Mouse (Mus musculus) natural killer cell, adult 2 months (primary cell): ENCODE measurements around the gene Dnttip1.
"Not testable (repeated sequence)": the region's sequence is repeated elsewhere in the genome, so short reads cannot be mapped to it uniquely, and the experiment has no call there.

Experiments used
- DNase-seq, 2 experiments: peaks; one replicate each; pipeline ENCODE4 v3.0.0; 2022; ENCODE audit warnings: low spot score in 2 of 2

Gene Dnttip1

DNA sequence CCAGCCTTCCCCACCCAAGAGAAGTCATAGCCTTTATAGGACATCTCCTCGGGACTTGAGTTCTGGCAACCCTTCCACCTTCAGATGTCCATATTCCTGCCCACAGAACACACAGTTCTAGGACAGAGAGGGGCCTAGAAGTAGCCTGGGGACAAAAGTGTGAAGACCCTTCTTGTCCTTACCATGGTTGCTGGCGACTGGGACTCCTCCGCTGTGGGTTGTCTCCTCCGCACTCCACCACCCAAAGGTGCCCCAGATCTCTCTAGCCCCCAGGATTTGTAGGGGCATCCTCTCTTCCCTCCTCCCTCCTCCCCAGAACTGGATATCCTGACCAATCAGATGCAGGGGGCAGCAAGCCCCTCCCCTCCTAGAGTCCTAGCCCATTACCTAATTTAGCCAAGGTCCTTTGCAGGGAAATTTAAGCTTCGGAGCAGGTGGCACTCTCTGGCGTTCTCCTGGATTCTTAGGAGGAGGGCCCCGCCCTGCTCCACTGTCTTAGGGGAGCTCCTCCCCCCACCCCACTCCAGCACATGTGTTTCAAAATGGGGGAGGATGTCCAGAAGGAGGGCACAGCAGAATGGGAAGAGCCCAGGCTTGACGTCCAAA, 33.8 kb downstream of the Dnttip1 start, which contains the start of gene Tnnc2:
Gene Tnnc2 (minus strand): TSS at position 487 of the 606 bp plus-strand sequence.
- no peak for DNase-seq

DNA sequence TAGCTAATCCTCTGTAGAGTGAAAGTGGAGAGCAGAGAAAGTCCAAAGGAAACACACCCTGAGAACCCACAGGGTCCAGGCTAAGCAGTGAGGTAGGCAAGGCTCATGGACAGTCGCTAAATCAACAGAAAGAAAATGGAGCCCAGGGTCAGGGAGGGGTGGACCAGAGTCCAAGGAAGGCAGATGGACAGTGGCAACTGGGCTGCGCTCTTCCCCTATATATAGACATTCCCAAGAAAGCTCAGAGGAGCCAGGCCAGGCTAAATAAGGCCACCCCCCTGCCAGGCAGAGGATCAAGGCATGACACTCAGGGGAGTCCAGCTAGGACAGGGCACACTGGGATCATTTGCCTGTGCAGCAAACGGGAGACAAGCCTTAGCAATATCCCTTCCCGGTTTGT, 36.1 kb downstream of the Dnttip1 start:
- no peak for DNase-seq

DNA sequence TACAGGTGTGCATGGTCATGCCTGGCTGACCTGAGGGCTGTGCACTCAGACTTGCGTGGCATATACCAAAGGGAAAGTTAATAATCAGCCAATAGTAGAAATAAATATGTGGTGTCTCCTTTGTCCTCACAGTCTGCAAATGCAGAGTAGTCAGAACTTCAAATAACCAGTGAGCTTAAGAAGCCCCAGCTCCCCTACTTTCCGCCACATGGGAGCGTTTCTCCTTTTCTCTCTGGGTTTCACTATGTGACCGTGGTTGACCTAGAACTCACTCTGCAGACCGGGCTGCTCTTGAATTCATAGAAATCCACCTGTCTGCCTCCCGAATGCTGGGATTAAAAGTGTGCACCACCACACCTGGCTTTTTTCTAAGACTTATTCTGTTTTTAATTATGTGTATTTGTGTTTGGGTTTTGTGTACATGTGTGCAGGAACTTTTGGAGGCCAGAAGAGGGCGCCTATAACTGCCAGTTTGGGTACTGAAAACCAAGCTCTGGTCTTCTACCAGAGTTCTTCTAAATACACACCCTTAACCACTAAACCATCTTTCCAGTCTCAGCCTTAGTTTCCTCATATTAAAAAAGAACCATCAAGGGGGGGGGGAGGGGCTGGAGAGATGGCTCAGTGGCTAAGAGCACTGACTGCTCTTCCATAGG, 38.3 kb downstream of the Dnttip1 start:
- no peak for DNase-seq

DNA sequence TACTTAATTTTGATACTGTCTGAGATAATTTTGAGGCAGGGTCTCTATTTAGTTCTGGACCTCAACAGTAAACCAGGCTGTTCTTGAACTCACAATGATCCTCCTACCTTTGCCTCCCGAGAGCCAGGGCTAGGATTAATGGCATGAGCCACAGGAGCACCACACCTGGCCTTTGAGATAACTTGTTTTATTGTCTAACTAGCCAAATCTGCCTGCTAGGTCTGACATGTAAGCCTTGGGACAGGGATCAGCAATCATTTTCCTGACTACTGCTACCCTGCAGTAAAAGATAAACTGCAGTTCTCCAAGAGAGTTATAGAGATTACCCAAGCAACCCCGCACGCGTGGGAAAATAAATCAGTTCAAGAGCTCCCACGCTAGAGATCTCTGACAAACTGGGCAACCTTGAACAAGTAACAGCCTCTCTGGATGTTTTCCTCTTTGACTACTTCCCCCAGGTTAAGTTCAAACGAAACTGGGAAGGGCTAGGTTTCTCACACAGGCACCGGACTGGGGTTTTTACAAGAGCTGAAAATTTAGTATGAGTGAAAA, 39.2 kb downstream of the Dnttip1 start:
- DNase-seq, result no peak

GRCm38 (mm10) chr2:164785481-164786387, 40.0 kb downstream of the Dnttip1 start, which contains the start of gene Snx21:
TSS of gene Snx21 (plus strand) at chr2:164785823.
- DNase-seq, result peak; percentile 38 to 51

DNA sequence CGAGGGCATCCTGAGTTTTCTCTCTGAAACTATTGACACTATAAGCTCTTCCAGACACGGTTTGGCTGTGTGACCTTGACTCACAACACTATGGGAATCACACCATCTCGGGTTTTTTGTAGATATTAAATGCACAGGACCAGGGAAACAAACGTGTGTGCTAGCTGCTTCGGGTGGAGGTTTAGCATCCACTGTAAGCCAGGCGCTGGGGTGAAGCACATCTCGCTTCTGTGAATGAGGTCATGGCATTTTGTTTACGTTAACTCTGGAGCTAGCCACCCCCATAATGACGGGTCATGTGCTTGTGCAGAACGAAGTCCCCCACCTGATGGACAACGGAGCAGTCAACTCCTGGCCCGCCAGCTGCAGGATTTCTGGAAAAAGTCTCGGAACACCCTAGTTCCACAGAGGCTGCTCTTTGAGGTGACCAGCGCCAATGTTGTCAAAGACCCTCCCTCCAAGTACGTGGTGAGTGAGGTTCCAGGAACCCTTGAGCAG, 40.7 kb downstream of the Dnttip1 start:
- DNase-seq, result no peak

GRCm38 (mm10) chr2:164787032-164787431, 41.2 kb downstream of the Dnttip1 start:
- no peak for DNase-seq

DNA sequence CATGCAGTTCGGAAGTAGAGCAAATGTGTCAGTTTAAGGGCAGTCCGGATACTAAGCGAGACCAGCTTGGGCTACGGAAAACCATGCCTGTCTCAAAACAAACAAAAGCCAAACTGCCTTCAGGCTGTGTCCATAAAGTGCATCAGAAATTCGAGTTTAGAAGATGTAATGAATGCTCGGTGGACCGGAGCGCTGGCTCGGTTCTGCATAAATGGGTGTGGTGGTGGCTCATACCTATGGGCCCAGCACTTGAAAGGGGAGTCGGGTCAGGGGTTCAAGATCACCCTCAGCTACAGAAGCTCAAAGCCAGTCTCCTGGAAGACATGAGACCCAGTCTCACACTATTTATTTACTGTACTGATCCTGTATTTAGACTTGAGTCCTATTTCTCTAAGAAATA, 42.0 kb downstream of the Dnttip1 start:
- no peak for DNase-seq

DNA sequence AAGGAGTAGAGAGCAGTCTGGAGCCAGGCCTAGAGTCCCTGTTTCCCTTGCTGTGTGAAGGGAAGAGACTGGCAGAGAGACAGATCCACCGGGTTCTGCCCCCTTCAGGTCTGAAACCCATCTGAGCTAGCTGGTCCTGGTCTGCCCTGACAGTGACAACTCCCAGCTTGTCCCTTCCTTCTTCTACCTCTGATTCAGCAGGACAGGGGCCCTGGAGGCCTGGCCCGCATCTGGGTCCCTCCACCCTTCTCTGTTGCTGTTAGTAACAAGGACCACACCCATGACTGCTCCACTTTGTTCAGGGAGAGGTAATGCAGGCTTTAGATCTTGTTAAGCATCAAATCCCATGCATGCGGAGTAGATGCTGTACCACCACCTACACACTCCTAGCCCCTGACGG, 42.6 kb downstream of the Dnttip1 start:
- DNase-seq, result no peak

DNA sequence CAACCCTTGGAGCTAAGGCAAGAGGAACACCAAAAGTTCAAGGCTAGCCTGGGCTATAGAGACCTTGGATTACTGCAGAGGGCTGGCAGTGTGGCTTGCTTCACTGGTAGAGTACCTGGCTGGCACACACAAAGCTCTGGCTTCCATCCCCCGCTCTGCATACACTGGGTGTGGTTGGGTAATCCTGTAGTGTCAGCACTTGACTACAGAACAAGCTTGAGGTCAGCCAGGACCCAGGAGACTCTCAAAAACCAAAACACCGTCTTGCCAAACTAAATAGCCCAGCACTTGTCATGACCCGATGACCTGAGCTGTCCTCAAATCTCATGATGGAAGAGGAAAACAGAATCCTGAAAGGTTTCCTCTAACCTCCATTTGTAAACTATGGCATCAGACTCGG, 44.7 kb downstream of the Dnttip1 start:
- DNase-seq, result no peak

DNA sequence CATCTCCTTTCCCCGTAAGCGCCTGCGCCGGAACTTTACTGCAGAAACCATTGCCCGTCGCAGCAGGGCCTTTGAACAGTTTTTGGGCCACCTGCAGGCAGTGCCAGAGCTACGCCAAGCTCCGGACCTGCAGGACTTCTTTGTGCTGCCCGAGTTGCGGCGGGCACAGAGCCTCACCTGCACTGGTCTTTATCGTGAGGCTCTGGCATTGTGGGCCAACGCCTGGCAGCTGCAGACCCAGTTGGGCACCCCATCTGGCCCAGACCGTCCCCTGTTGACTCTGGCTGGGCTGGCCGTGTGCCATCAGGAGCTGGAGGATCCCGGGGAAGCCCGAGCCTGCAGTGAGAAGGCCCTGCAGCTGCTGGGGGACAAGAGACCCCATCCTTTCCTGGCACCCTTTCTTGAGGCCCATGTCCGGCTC, 46.1 kb downstream of the Dnttip1 start:
- DNase-seq, result no peak

- DNase-seq, result no peak
Observed at GRCm38 (mm10) chr2:164792400-164793190, 46.8 kb downstream of the Dnttip1 start.

- peak; percentile 38 to 60 for DNase-seq
Observed at GRCm38 (mm10) chr2:164793236-164793635, 47.5 kb downstream of the Dnttip1 start.

- DNase-seq, result no peak
Observed at GRCm38 (mm10) chr2:164793772-164794171, 48.0 kb downstream of the Dnttip1 start.

GRCm38 (mm10) chr2:164794293-164794692, 48.5 kb downstream of the Dnttip1 start:
- peak; percentile 70 to 75 for DNase-seq

DNA sequence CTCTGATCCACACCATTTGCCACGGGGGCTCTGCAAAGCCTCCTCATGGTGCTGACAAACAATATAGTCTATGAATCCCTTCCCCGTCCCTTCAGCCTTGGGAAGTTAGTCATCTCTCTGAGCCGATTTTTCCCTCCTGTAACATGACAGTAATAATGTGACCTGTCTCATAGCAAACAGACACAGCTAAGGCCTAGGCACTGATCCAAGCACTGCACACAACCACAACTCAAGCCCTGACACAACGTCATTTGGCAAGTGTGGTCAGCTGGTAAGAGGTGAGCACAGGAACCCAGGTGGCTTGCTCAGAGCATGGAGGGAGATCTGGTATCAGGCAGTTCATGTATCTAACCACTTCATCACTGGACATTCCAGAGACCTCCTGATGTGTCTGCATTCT, 50.1 kb downstream of the Dnttip1 start:
- DNase-seq, result no peak

- DNase-seq, result not testable (repeated sequence)
Observed at GRCm38 (mm10) chr2:164798554-164798953, 52.8 kb downstream of the Dnttip1 start.

DNA sequence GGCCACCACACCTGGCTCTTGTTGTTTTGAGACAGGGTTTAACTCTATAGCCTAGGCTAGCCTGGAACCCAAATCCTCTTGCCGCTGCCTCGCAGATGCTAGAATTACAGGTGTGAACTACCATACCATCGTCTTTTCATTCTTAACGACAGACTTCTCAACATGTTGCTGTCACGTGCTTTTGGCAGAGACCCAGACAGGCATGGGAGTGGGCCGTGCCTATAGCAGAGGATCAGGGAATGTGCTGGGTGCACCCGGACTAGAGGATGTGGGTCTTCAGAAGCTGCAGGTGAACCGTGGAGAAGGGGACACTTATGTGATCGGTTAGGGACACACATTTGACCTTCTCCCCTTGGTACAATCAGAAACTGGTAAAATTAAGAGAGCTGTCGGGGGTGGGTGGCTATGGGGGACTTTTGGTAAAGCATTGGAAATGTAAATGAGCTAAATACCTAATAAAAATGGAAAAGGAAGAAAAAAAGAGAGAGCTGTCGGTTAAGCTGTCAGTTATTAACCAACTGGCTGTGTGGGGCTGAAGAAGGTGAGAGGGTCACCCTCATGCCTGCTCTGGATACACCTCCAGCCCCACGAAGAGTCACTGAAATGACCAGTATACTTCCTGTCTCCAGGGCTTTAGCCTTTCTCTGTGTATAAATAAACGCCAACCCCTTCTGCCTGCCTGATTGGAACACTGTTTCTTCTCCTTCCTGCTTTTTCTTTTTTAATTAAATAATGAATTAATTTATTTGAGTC, 54.6 kb downstream of the Dnttip1 start:
- no peak for DNase-seq

DNA sequence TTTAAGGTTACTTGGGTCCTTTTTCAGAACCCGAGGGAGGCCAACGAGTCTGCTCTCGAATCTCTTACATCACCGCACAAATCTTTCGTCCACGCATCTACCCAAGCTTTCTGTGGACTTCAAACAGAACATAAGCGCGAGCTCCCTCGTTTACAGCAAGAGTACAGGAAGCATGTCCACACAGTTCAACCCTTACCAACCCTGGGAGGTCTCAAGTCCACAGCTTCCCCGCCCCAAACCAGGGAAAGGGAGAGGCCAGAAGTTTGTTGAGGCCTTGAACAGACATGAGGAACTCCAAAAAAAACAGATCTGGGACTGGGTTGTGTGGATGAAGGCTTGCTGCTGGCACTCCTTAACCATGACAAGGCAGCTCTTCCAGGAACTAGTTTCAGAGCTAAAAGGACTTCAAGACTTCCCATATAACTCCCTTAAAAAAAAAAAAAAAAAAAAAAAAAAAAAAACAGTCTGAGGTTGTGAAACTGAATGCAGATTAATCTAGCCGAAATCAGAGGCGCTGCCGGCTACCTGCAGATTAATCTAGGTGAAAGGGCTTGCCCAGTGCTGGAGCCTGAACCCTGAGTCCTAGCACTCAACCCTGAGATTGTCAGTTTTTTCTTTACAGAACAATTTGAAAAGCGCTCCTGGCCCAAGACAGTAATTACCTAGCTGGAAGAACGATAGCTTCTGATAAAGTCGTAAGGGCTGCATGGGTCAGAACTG, 57.6 kb downstream of the Dnttip1 start:
- DNase-seq, result no peak

DNA sequence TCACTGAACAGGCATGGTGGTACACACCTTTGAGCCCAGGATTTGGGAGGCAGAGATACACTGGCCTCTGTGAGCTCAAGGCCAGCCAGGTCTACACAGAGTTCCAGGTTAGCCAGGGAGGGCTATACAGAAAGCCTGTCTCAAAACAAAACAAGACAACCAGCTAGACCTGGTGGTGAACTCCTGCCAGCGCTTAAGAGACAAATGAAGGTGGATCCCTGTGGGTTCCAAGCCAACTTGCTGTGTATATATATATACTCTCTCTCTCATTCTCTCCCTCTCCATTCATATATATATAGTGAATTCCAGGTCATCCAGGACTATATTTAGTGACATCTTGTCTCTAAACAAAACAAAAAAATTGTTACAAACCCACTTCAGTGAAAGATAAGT, 58.1 kb downstream of the Dnttip1 start:
- no peak for DNase-seq
